Mouse (Mus musculus): ENCODE measurements around the gene Celf2. TPM values are rescaled to one million over a fixed set of nuclear protein-coding genes. Genes with fewer than 3 reads are reported as not detected.

Celf2 gene
- total RNA-seq, 2 experiments from 2014 or later, result 486 to 531 TPM

DNA sequence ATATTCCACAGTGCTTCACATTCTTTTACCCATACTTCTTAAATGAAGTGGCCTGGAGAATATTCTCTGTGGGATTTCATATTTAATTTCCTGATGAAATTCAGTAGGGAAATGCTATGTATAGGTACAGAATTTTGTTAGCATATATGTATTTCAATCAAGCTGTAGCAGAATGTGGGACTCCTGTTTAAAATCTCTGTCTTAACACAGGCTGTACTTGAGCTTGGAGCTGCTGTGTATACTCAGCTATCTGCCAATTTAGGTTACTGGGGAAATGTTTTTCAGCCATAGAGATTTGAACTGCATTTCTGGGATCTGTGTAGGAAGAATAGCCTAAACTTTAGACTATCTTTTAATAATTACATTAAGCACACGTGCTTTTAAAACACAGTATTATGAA lies 330.2 kb downstream of the Celf2 start:
- DNase-seq, result no peak

DNA sequence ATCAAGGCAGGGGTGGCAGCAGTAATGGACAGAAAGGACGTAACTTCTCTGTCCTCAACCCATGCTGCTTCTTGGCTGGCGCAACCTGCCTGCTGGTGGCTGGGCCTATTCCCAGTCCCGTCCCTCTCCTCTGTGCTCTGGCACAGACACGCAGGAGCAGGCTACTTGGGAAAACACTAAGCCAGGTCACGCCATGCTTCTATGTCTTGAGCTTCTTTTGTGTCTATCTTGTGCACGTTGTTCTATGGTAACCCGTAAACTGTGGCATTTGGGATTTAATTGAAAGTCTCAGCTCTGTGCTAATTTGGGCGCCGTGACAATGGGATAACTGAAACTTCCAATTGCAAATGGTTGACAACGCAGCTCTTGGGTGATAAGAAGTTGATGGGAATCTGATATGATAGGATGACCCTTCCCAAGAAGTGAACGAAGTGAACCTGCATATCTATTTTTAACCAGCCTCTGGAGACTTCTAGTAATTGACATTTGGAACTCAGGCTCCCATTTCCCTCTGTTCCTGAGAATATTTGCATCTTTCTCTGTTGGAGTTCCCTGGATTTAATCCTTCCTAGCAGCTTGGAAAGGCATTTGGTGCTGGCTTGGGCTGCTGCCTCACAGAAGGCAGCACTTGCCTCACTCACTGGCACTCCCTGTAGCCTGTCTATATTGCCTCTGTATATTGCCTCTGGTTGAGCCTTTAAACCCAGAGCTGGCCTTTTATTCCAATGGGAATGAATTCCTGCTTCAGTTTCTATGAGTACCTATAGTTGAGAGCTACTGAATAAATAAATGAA lies 335.9 kb downstream of the Celf2 start:
- DNase-seq, result peak; percentile 34 to 46

DNA sequence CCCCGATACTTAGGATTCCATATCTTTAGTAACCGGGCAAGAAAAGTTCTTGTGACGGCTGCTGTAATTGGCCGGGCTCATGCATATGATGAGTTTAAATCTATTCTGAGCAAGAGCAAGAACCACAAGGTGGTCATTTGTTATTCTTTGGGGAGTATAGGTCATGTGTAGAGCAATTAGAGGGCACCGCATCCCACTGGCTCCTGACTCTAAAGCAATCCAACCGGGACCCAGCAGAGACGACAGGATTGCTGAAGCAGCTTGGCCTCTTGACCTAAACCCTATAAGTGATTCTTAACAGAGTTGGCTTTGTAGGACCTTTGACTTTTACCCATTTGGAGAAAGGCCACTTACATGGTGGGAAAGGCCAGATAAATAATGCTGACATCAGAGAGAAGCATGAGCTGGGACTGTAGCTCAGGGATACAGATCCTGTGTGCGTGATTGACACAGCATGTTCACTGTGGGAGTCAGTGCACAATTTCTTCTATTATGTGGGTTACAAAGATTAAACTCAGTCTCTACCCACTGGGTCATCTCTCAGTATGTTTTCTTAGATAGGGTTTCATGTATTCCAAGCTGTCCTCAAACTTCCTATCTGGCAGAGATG lies 338.2 kb downstream of the Celf2 start:
- no peak for DNase-seq

DNA sequence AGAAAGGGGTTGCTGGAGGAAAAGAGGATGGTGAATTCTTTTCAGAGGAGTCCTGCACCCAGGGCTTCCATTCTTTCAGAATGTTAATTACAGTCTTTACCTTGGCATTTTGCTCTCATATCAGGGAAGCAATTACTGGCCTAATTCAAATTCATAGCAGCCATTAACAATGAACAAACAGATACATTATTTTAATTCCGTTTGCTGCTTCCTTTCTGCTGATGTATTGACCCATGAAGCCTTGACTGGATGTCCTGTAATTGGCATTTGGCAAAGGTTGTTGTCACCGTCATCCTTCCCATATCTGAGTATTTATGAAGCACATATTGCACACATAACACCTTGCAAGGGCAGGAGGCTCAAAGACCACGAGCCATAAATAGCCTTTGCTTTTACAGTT lies 343.6 kb downstream of the Celf2 start:
- DNase-seq, result no peak

DNA sequence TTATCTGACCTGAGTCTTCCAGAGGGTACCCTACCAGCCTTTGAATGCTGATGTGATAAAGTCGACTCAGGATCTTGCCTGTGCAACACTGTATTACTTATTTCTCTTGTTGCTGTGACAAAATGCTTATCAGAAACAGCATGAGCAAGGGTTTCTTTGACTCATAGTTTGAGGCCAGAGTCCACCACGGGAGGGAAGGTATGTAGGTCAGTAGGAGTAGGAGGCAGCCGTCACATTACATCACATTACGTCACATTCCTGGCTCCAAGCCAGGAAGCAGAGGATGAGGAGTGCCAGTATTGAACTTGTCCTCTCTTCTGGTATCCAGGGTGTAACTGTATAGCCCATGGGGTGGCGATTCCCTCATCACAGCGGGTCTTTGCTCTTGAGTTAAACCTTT lies 349.3 kb downstream of the Celf2 start:
- no peak for DNase-seq

DNA sequence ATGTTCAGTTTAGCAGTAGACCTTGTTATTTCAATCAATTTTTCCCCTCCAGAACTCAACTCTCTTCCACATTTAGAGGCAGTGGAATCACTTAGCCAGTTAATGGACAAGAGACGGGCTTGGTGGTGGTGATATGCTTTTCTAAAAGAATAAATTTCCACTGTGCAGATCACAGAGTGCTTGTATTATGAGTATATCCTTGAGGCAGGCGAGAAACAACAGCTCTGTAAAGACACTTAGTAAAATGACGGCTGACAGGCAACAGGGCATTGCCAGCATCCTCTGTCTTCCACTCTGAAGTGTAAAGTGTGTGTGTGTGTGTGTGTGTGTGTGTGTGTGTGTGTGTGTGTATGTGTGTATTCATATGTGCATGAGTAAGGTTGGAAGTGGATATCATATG lies 362.1 kb downstream of the Celf2 start:
- DNase-seq, result no peak

DNA sequence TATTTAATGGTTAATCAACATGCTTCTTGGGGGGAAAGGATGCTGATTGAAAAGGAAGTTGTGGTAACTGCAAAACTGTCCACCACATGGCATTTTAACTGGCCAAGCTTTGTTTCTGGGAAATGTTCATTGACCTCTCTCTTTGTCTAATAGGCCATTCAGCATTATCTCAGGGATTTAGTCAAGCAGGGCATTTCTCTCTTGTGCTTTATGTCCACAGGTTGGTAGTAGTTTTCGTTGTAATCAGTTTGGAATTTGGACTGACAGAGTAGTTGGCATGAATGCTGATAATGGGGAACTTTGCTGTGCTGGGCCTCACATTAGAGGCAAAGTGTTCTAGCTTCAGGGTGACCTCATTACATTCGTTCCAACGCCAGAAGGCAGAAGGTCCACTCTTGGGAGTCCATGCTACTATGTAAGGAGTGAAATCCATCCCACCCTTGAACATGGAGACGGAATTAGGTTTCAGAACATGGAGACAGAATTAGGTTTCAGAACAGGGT lies 363.8 kb downstream of the Celf2 start:
- no peak for DNase-seq

DNA sequence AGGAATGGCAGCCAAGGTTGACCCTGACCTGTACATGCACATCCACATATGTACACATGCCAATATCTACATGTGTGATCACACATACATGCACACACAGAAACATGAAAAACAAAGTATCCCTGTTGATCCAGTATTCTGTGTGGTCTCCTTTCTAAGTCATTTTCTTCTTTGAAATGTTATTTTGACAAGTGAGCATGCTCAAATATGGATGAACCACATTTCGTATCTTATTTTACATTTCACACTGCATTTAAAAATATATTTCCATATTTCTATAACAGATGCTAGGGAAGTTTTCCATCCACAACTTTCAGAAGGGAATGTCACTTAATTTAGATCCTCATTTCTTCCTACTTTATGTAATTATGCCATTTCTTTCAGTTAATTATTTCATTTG lies 364.5 kb downstream of the Celf2 start:
- DNase-seq, result no peak

DNA sequence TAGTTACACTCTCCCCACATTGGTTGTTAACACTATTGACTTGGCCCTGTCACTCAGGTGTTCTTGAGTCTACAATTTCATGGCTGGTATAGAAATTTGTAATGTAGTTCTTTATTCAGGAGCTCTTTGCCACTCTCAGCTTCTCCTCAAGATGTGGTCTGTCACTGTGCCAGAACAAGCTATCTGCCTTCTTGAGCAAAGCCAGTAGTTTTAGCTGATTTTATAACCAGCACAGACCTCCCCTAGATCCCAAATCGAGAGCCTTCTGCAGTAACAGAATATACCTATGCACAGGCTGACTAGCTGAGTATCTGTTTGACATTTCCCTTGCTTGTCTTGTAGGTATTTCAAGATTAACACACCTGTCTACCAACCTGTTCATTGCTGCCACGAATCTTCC lies 386.0 kb downstream of the Celf2 start:
- DNase-seq, result no peak

DNA sequence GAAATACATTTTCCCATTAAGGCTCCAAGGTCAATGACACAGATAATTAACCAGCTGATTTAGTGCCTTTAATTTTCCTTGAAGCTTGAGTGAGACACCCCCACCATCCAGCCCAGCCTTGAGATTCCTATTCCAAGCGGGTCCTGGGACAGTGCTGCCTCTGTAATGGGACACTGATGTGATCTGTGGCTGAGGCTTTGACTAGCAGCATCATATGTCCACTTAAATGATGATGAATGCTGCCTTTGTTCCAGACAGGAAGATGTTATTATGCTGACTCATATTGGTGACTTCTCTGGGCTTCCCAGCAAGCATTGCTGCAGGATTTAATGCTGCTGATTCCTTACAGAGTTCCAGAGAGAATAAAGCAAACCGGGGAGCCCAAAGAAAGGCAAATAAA lies 393.6 kb downstream of the Celf2 start:
- DNase-seq, result no peak

DNA sequence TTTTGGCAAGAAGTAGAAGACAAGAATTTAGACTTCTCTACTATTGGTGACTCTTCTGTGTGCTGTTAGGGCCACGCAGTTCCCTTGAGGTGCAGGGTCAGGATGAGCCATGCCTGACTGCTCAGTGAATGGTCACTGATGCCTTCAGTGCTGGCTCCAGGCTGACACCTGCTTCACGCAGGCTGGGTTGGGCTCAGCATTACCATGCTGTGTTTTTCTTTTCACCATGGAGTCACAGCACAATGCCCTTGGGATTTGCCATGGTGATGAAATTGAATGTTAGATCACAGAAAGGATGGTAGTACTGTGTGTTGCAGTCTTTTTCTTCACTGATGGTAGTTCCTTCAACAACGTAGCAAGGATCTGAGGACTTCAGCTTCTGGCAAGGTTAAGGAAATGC lies 394.2 kb downstream of the Celf2 start:
- DNase-seq, result no peak

DNA sequence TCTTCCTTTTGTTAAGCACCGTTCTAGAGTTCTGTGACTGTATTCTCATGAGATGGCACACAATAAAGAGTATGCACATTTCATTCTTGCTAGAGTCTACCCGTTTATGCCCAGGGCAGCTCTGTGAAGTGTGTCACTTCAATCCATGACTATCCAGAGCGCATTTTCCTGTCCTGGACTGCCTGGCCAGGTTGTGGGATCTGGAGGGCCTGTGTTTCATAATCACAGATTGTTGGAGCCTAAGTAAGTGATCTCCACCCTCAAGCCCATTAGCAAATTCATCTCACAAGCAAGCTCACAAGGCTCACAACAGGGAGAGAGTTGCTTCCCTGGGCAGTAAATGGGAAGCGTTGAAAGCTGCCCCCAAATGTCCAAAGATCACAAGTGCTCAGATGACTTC lies 395.6 kb downstream of the Celf2 start:
- no peak for DNase-seq

DNA sequence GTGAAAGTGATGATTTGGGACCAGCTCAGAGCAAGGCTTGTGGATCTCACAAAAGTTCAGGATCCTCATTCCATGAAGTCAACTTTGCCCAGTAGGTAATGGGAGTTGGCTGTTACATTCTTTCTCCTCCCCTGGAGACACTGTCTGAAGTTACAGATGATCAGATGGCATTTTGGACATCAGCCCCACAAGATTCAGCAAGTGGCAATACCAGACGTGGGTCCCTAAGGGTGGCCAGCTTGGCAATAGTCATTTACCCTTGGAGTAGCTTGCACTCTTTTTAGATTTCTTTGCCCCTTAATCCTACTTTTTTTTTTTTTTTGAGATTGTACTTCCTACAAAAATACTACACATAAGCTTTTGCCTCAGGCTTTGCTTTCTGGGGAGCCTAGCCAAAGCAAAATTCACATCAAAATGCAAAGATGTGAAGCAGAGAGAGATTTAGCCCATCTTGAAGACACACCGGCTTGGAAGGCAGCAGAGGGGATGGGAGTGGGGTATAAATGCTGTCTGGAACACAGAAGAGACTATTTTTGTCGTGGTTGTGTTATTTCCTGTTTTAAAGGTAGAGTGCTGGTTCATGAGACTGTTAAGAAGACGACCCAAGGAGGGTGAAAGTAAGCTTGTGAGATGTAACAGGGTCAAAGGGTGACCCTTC lies 397.1 kb downstream of the Celf2 start:
- no peak for DNase-seq

DNA sequence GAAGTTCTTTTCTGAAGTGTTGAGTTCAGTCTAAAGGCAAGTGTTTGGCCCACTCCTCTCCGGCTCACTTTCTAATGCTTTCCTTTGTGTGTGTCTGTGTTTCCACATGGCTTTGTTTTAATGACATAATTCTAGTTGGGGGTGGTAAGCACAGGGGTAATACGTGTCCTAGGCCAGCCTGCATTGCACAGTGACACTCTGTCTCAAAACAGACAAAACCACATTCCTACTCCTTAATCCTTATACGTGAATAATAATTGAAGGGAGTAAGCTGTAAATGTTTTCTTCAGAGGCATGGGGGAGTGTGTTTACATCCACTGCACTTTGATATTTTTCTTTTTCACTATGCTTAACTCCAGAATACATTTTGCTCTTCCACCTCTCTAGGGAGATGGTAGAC lies 415.9 kb downstream of the Celf2 start:
- DNase-seq, result no peak

DNA sequence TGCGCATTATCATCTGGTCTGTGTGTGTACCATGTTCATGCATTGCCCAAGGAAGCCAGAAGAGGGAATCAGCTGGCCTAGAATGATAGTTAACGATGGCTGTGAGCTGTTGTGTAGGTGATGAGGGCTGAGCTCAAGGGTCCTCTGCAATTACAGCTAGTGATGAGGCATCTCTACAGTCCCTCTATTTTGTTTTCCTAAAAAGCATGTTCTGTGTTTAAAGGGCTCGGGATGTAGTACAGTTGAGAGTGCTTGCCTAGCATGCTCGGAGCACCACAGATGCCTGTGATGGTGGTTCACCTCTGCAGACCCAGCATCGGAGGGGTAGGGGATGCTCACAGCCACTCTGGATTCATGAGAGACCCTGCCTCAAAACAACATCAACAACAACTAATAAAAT lies 416.7 kb downstream of the Celf2 start:
- no peak for DNase-seq

DNA sequence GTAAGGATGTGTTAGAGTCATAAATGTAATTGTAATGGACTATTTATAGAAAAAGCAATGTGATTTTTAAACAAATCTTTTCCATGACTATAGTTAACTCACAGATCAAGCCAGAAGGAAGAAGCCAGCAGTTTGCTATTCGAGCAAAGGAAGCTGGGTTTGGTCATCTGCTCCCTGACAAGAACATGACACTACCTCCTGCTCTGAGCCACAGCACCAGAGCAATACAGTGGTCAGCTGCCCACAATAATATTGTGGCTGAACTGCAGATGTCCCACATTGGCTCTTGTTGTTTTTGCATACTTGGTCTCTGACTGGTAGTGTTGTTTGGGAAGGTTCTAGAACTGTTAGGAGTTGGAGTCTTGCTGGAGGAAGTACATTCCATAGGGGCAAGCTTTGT lies 418.9 kb downstream of the Celf2 start:
- DNase-seq, result no peak

DNA sequence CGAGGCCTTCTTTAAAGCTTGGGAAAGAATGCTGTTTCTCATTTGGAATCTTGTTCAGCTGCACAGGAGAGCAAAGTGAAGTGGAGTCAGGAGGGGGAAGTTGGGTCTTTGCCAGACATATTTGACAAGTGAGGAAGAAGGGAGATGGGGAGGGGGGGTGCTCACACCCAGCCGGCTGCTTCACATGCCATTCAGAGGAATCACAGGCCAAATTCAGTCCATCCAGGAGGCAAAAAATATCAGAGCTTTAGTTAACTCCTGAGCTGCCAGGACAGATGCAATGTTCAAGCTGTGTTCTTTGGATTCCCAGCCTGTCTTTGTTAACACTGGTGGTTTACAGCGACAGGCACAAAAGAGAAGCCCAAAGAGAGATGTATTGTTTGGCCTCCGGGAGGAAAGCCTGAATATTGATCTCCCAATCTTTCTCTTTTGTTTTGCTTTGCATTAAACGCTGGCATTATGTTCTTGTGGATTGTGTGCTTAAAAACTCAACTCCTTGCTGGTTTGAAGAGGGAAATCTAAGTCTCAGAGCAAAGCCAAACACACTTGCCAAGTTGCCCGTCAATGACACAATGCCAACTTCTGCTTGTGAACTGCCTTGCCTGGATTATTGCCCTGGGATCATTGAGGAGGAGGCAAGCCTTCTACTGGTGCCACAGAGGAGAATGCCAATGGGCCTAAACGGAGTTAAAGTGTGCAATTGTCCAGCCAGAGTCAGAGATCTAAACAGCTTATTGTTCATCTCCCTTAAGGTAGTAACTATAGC lies 420.1 kb downstream of the Celf2 start:
- DNase-seq, result peak; percentile 40 to 46

DNA sequence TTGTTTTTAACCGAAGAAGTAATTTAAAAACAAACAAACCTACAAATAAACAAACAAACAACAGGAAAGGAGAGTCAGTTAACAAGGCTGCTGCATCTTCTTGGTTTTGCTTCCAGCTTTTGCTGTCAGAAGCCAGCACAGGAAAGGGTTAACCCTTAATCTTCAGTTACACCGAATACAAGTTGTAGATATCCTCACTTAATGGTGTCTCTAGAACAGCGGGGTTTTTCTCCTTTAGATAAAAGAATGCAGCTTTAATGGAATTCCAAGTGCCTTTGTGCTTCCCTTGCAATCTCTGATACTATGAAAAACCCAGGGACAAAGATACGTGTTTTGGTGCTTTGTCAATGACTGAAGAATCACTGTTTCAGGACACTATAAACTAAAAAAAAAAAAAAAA lies 420.8 kb downstream of the Celf2 start:
- DNase-seq, result no peak

DNA sequence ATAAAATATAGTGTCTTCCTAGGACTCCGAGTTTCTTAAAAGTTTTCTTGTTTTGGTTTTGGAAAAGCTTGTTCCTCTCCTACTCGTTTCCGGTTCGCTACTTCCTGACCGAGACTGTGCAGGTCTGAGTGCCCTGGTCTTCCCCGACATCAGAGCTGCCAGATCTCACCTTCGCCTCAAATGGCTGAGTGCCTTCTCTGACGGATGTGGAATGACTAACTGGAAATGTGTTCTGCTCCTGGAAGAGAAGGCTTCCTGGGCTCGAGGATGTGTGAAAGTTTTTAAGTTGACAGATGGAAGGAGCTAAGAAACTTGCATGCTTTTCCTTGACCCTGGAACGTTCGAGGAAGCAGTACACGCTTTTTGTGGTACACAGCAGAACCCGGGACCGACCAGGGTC lies 421.9 kb downstream of the Celf2 start:
- DNase-seq, result no peak

DNA sequence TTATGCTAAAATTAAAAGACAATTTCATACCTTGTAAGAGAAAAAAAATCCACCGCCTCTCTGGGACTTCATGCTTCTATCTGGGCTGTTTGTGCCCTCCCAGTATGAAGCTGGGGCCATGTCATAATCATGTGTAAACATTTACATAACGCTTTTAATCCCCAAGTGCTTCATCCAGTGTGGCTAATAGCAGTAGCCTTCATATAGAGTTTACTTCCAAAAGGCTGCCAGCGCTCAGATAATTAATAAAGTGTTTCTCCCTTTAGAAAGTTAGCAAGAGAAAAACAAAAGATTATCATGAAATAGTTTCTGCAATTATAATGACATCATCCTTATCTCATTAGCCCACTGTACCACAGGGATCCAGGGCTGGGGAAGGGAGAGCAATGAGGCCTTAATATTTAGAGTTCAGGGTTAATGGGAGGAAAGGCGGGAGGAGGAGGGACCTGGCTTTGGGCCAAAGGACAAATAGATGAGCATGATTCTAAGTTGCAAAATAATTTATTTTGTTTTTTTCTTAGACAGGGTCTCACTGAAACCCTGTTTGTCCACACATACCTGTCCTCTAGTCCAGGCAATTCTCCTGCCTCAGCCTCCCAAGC lies 425.8 kb downstream of the Celf2 start:
- DNase-seq, result no peak

DNA sequence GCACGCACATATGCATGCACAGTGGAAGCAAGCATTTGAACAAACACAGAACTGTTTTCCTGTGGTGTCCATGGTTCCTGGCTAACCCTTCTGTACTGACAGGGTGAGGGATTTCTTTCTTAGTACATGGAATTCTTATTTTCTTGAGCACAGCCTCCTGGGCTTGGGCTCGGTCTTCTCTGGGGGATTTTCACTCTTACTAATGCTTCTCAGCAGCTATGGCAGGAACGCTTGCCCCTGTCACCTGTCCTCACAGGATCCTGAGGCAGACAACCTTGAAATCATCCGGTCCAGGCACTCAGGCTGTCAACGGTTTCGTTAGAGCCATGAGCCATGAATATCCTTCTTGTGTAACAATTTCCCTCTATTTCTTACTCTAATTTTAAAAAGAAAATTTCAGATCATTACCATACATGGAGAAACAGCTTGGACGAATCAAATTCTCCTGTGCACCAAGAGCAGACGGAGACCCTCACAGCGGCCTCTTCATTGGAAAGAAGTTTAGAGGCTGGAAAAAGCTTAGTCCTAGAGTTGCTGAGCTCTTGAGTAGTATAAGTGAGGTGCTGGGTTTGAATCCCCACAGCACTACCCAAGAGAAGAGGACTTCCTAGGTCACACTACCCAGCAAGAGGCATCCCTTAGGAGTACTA lies 426.9 kb downstream of the Celf2 start:
- no peak for DNase-seq
